Mouse (Mus musculus) embryonic facial prominence, embryonic 14.5 days (tissue): ENCODE data around the gene Clec2h. TPM values are rescaled to one million over a fixed set of nuclear protein-coding genes. Genes with fewer than 3 reads are reported as not detected.

ENCODE experiments used
- ATAC-seq: fragments of 200-750 bp; cut with Nextera tagmentation; 2 replicates; pipeline ENCODE4 v1.8.0; 2017; ENCODE audit warnings: low read depth, moderate number of reproducible peaks, moderate TSS enrichment
- DNase-seq: peaks from one replicate; pipeline ENCODE4 v3.0.0-alpha.2; 2015; ENCODE audit warnings: low spot score
- H3K27ac ChIP-seq: fragments of 300-500 bp; sonication (generic); replicated peaks from 2 replicates; pipeline ENCODE4 v1.5.1; 2014; ENCODE audit warnings: low read depth, mild to moderate bottlenecking, low read length, moderate library complexity
- H3K27me3 ChIP-seq: fragments of 300-500 bp; sonication (generic); replicated peaks from 2 replicates; pipeline ENCODE4 v1.6.1; 2014; ENCODE audit warnings: low read length; ENCODE audit not compliant: control insufficient read depth, insufficient read depth
- H3K36me3 ChIP-seq: fragments of 300-500 bp; sonication (generic); 2 replicates; pipeline ENCODE4 v1.6.1; 2014; ENCODE audit warnings: low read length, mixed read lengths; ENCODE audit not compliant: control insufficient read depth, insufficient read depth
- H3K4me1 ChIP-seq: fragments of 300-500 bp; sonication (generic); 2 replicates; pipeline ENCODE4 v1.6.1; 2014; ENCODE audit warnings: antibody characterized with exemption, low read length; ENCODE audit not compliant: control insufficient read depth, insufficient read depth
- H3K4me2 ChIP-seq: fragments of 300-500 bp; sonication (generic); 2 replicates; pipeline ENCODE4 v1.6.1; 2014; ENCODE audit warnings: low read depth, mild to moderate bottlenecking, low read length, moderate library complexity, mixed read lengths
- H3K4me3 ChIP-seq: fragments of 300-500 bp; sonication (generic); 2 replicates; pipeline ENCODE4 v1.5.1; 2014; ENCODE audit warnings: low read depth, mild to moderate bottlenecking, low read length
- H3K9ac ChIP-seq: fragments of 300-500 bp; sonication (generic); 2 replicates; pipeline ENCODE4 v1.6.1; 2014; ENCODE audit warnings: low read depth, mild to moderate bottlenecking, low read length, moderate library complexity, mixed read lengths
- H3K9me3 ChIP-seq: fragments of 300-500 bp; sonication (generic); 2 replicates; pipeline ENCODE4 v1.6.1; 2016; ENCODE audit warnings: low read length; ENCODE audit not compliant: control insufficient read depth
- WGBS: fragments of 180-500 bp; shearing (Covaris S2); extraction: QIAGEN DNeasy Blood & Tissue Kit; methylation state at CpG from one replicate; pipeline ENCODE4 v1.1.7; 2014; 5-methylcytosine and 5-hydroxymethylcytosine counted together
- polyA plus RNA-seq: library from polyadenylated mRNA; unstranded; fragments of >200 nt; fragmentation: Nextera tagmentation; extraction: Ambion mirVana; gene quantifications from 2 replicates; pipeline ENCODE4 v1.2.1, GENCODE M21; 2014

Clec2h gene
- polyA plus RNA-seq, 1 experiment from 2014 or later, result not detected

DNA sequence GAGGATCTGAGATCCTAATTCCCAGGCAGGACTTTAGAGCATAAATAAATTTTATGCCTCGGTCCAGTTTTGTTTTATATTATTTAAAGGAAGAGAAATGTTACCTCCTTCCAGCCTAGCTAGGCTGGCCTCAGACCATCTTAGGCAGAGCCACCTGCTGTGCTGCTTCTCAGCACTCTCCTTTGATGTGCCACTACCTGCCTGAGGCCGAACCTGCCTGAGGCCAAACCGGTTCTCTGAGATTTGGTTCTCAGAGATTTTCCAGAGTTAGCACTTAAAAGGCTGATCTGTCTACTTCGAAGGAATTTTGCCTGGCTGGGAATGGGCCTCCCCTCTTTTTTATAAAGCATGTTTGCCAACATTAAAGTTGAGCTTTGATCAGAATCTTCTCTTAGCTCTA is 7.8 kb downstream of the Clec2h start:
- no peak overlapping the region for H3K4me3 ChIP-seq
- ATAC-seq, result no peak
- no peaks in the 10 kb centered on the region for H3K27me3 ChIP-seq
- no peak overlapping the region for H3K9ac ChIP-seq
- no peak overlapping the region for H3K4me2 ChIP-seq
- H3K36me3 ChIP-seq, result no peaks in the 10 kb centered on the region
- H3K4me1 ChIP-seq, result no peaks in the 10 kb centered on the region
- H3K27ac ChIP-seq, result no peak overlapping the region
- 45% methylated on average over 4 of the region's 4 CpGs for WGBS
- no peak for DNase-seq
- H3K9me3 ChIP-seq, result 0 out of 2 replicates have a peak, but pooled peaks cover 4% of the 10 kb centered on the region

DNA sequence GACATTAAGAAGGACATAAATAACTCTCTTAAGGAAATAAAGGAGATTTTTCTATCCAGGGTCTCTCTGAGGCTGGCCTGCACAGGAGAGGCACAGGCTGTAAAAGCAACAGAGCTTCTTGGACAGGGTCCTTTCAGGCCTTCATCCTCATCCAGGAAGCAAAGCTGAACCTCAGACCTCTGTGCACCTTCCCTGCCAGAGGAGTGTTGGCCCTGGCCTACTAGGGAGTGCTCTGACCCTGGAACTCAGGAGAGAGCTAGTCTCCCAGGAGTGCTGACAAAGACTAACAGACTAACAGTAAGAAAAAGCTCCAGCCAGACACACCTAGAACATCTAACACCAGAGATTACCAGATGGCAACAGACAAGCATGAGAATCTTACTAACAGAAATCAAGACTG is 17.4 kb downstream of the Clec2h start:
- ATAC-seq (no peak), DNase-seq (no peak)
- H3K9ac ChIP-seq, result no peak overlapping the region
- H3K4me3 ChIP-seq, result no peak overlapping the region
- H3K4me2 ChIP-seq, result no peak overlapping the region
- no peaks in the 10 kb centered on the region for H3K9me3 ChIP-seq
- H3K27me3 ChIP-seq, result no peaks in the 10 kb centered on the region
- no peaks in the 10 kb centered on the region for H3K36me3 ChIP-seq
- H3K27ac ChIP-seq, result no peak overlapping the region
- H3K4me1 ChIP-seq, result no peaks in the 10 kb centered on the region

DNA sequence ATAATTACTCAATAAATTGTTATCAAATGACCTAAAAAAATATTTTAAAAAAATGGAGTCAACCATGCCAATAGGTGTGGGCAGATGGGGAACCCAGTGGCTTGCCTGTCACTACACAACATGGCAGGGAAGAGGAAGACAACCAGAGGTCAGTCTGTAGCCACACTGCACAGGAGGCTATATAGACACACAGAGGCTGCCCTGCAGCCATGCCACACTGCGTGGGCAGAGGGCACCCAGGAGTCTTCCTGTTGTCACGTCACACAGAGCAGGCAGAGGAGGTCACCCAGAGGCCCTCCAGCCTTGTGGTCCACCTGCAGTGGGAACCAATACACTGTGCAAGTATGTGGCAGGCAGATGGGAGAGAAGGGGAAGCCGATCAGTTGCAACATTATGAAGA is 39.5 kb downstream of the Clec2h start:
- Histone ChIP-seq H3K27ac (no peak overlapping the region), H3K9me3 (no peaks in the 10 kb centered on the region), H3K4me3 (no peak overlapping the region), H3K4me1 (no peaks in the 10 kb centered on the region), H3K27me3 (no peaks in the 10 kb centered on the region), H3K4me2 (no peak overlapping the region), H3K36me3 (no peaks in the 10 kb centered on the region), H3K9ac (no peak overlapping the region)
- 80% methylated on average over 3 of the region's 3 CpGs for WGBS
- ATAC-seq (no peak), DNase-seq (no peak)

DNA sequence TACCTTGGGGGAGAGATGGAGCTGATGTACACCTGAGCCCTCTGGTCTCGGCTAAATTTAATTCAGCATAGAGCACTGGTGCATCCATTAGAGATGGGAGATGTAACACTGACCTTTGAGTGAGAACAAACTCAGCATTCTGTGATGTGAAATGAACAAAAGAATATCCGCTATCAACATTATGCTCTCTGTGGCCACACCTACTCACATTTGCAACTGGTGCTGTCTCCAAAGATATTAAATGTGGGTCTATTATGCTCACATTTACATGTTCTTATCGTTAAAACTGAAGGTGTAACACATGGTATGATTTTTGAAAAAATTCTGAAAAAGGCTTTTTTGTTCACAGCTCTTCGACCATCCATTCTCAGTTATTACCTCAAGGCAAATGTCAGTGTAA is 60.8 kb downstream of the Clec2h start, which contains the start of gene Klrb1:
TSS of gene Klrb1 (minus strand) at position 101 of the 400 bp plus-strand sequence.
- H3K4me1 ChIP-seq, result no peaks in the 10 kb centered on the region
- H3K9ac ChIP-seq, result no peak within 1 kb of the TSS
- ATAC-seq, result no peak
- H3K36me3 ChIP-seq, result no peaks in the 10 kb centered on the region
- H3K27me3 ChIP-seq, result no peaks in the 10 kb centered on the region
- DNase-seq, result no peak
- H3K4me2 ChIP-seq, result no peak within 1 kb of the TSS
- no peak within 1 kb of the TSS for H3K27ac ChIP-seq
- no peak within 1 kb of the TSS for H3K4me3 ChIP-seq
- H3K9me3 ChIP-seq, result no peaks in the 10 kb centered on the region
- WGBS, result 77% methylated on average over 4 of the region's 4 CpGs

Other genes with a start within 250 kb of the Clec2h start
- gene Itfg2, start 237.5 kb upstream of the Clec2h start, polyA plus RNA-seq, result 22.5 and 27.6 TPM in 2 replicates
- 295 and 300 TPM in 2 replicates for gene Fkbp4, start 223.7 kb upstream of the Clec2h start, polyA plus RNA-seq
- 0.46 TPM in 1 of 2 replicates, not detected in the other for gene Pzp, start 135.7 kb upstream of the Clec2h start, polyA plus RNA-seq
- gene A2ml1, start 80.8 kb upstream of the Clec2h start, polyA plus RNA-seq, result 3.7 and 4.8 TPM in 2 replicates
- not detected in 2 replicates for gene Klrb1a, start 38.9 kb upstream of the Clec2h start, polyA plus RNA-seq
- gene Klrb1, start 60.7 kb downstream of the Clec2h start, polyA plus RNA-seq, result not detected in 2 replicates
- gene Klrb1c, start 126.8 kb downstream of the Clec2h start, polyA plus RNA-seq, result 0.14 TPM in 1 of 2 replicates, not detected in the other
- 0.42 TPM in 1 of 2 replicates, not detected in the other for gene Gm44511, start 163.9 kb downstream of the Clec2h start, polyA plus RNA-seq
- gene Klrb1b, start 163.9 kb downstream of the Clec2h start, polyA plus RNA-seq, result 0.39 TPM in 1 of 2 replicates, not detected in the other
- not detected in 2 replicates for gene Clec2i, start 225.2 kb downstream of the Clec2h start, polyA plus RNA-seq
- 0.56 and 1.1 TPM in 2 replicates for gene BC035044, start 228.7 kb downstream of the Clec2h start, polyA plus RNA-seq